Comparison of ENCODE assay signal across 19 mouse cellular contexts in the genomic region with DNA sequence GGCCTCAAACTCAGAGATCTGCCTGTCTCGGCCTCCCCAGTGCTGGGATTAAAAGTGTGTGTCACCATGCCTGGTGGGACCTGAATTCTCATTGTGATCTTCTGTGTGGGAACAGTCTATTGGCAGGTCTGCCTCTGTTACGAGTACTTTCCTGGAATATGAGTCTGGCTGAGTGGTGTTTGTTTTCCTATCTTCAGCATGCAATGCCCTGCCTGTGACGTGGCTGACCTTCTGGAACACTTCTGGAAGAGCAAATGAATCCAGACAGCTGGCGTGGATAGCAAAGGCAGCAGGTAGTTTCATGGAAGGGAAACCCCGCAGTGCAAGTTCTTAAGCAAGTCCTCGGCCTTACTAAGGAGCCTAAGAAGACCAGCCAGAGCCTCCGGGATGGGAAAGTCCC. TPM values are rescaled to one million over a fixed set of nuclear protein-coding genes. Genes with fewer than 3 reads are reported as not detected.
DNase-seq lines count a peak whose midpoint lies in the region; ATAC-seq and TF ChIP-seq lines count a peak whose summit lies in the region.
"Had no signal": no experiment of that assay in that cellular context is flagged by ENCODE, and none has a peak within 500 bp of the region (broad histone marks: within the 10 kb centered on the region; RNA-seq: fewer than 3 reads in every experiment).

No protein-coding gene starts in this region.

- DNase-seq in adrenal gland, adult 2 months, result peak; percentile 40
- DNase-seq in adrenal gland, postnatal 4 days (ENCODE audit: low spot score in 2 of 2), result no peak
- DNase-seq in liver, postnatal 0 days, result peak; percentile 40
- no peak for DNase-seq in liver
- DNase-seq in induced T-regulatory cell, adult 2 months (ENCODE audit: low read depth), result peak; percentile 25
- DNase-seq: heart, adult 11 months had no signal

- TF ChIP-seq CTCF in liver, postnatal 0 days (IDR thresholded peaks at IDR 0.05; ENCODE audit: low read depth), result no peak

- H3K4me3 ChIP-seq in forebrain, embryonic 13.5 days, result no peak overlapping the region
- no peak overlapping the region for H3K4me3 ChIP-seq in forebrain, embryonic 16.5 days (replicated peaks; ENCODE audit: low read length)
- H3K4me3 ChIP-seq in liver, postnatal 0 days (ENCODE audit: low read depth, low read length), result no peak overlapping the region
- H3K4me3 ChIP-seq: embryonic facial prominence, embryonic 13.5 days; erythroblast, embryonic 14.5 days; heart, embryonic 13.5 days; kidney, embryonic 15.5 days; limb, embryonic 12.5 days; midbrain, embryonic 13.5 days; neural tube, embryonic 12.5 days had no signal

- no peak overlapping the region for H3K9ac ChIP-seq in forebrain, embryonic 13.5 days
- no peak overlapping the region for H3K9ac ChIP-seq in forebrain, embryonic 16.5 days (replicated peaks; ENCODE audit: low read depth, low read length)
- no peak overlapping the region for H3K9ac ChIP-seq in liver, postnatal 0 days (replicated peaks)
- H3K9ac ChIP-seq: embryonic facial prominence, embryonic 13.5 days; heart, embryonic 13.5 days; kidney, embryonic 15.5 days; limb, embryonic 12.5 days; liver, embryonic 14.5 days; midbrain, embryonic 13.5 days; neural tube, embryonic 12.5 days had no signal

- H3K4me1 ChIP-seq in forebrain, embryonic 13.5 days, result peaks cover 13% of the 10 kb centered on the region; the same call in 1 of the 2 replicates
- H3K4me1 ChIP-seq in forebrain, embryonic 16.5 days (replicated peaks; ENCODE audit: control insufficient read depth, insufficient read depth, low read length), result 0 out of 2 replicates have a peak, but pooled peaks cover 2% of the 10 kb centered on the region
- no peaks in the 10 kb centered on the region for H3K4me1 ChIP-seq in liver, postnatal 0 days (ENCODE audit: insufficient read depth)
- H3K4me1 ChIP-seq: kidney, embryonic 15.5 days; limb, embryonic 12.5 days; midbrain, embryonic 13.5 days had no signal

- H3K9me3 ChIP-seq in forebrain, embryonic 13.5 days (replicated peaks), result no peaks in the 10 kb centered on the region
- H3K9me3 ChIP-seq in forebrain, embryonic 16.5 days (ENCODE audit: control insufficient read depth, low read length), result no peaks in the 10 kb centered on the region
- H3K9me3 ChIP-seq in liver, postnatal 0 days (ENCODE audit: low read length), result no peaks in the 10 kb centered on the region
- H3K9me3 ChIP-seq: embryonic facial prominence, embryonic 13.5 days; heart, embryonic 13.5 days; kidney, embryonic 15.5 days; limb, embryonic 12.5 days; midbrain, embryonic 13.5 days; neural tube, embryonic 12.5 days had no signal

- no peak for TF ChIP-seq EP300 in liver, postnatal 0 days (IDR thresholded peaks at IDR 0.05; ENCODE audit: low read depth)

- H3K27ac ChIP-seq in forebrain, embryonic 13.5 days, result no peak overlapping the region
- no peak overlapping the region for H3K27ac ChIP-seq in forebrain, embryonic 16.5 days (ENCODE audit: low read length)
- peak overlapping the region; percentile 13 for H3K27ac ChIP-seq in liver, postnatal 0 days (ENCODE audit: low read depth)
- H3K27ac ChIP-seq: embryonic facial prominence, embryonic 13.5 days; heart, embryonic 13.5 days; kidney, embryonic 15.5 days; limb, embryonic 12.5 days; liver, embryonic 14.5 days; midbrain, embryonic 13.5 days; neural tube, embryonic 12.5 days had no signal

- H3K4me2 ChIP-seq in forebrain, embryonic 13.5 days, result no peak overlapping the region
- H3K4me2 ChIP-seq in forebrain, embryonic 16.5 days (ENCODE audit: low read length), result no peak overlapping the region
- H3K4me2 ChIP-seq in liver, postnatal 0 days (ENCODE audit: low read depth, low read length), result no peak overlapping the region
- H3K4me2 ChIP-seq: embryonic facial prominence, embryonic 13.5 days; heart, embryonic 13.5 days; kidney, embryonic 15.5 days; limb, embryonic 12.5 days; midbrain, embryonic 13.5 days; neural tube, embryonic 12.5 days had no signal

- 0 out of 2 replicates have a peak, but pooled peaks have one; percentile 25 for ATAC-seq in forebrain, embryonic 13.5 days
- no peak for ATAC-seq in forebrain, embryonic 16.5 days
- peak; percentile 86 for ATAC-seq in liver, postnatal 0 days
- ATAC-seq in megakaryocyte-erythroid progenitor cell, adult 5-6 weeks (replicated peaks; ENCODE audit: low FRiP score, low TSS enrichment, poor library complexity, severe bottlenecking), result no peak
- ATAC-seq: hindbrain, embryonic 16.5 days; intestine, postnatal 0 days had no signal

- H3K27me3 ChIP-seq in forebrain, embryonic 13.5 days, result no peaks in the 10 kb centered on the region
- no peaks in the 10 kb centered on the region for H3K27me3 ChIP-seq in forebrain, embryonic 16.5 days (replicated peaks; ENCODE audit: control insufficient read depth, insufficient read depth, low read length)
- no peaks in the 10 kb centered on the region for H3K27me3 ChIP-seq in liver, postnatal 0 days (ENCODE audit: insufficient read depth, low read length)
- H3K27me3 ChIP-seq: embryonic facial prominence, embryonic 13.5 days; heart, embryonic 13.5 days; limb, embryonic 12.5 days; midbrain, embryonic 13.5 days had no signal

- 54% methylated on average over 7 of the region's 7 CpGs for WGBS in forebrain, embryonic 13.5 days
- 66% methylated on average over 7 of the region's 7 CpGs for WGBS in forebrain, embryonic 16.5 days
- 48% methylated on average over 7 of the region's 7 CpGs for WGBS in liver, postnatal 0 days (ENCODE audit: insufficient replicate concordance)

- H3K36me3 ChIP-seq in forebrain, embryonic 13.5 days (ENCODE audit: poor library complexity, severe bottlenecking), result no peaks in the 10 kb centered on the region
- H3K36me3 ChIP-seq in forebrain, embryonic 16.5 days (ENCODE audit: control insufficient read depth, insufficient read depth), result no peaks in the 10 kb centered on the region
- H3K36me3 ChIP-seq in liver, postnatal 0 days (replicated peaks; ENCODE audit: insufficient read depth, low read length), result no peaks in the 10 kb centered on the region
- H3K36me3 ChIP-seq: embryonic facial prominence, embryonic 13.5 days; heart, embryonic 13.5 days; kidney, embryonic 15.5 days; limb, embryonic 12.5 days; midbrain, embryonic 13.5 days; neural tube, embryonic 12.5 days had no signal

RNA-seq across cellular contexts. Expression of a gene that starts 9.9 kb away (rescaled TPM):
- 1 to 10 TPM; 2.9 to 8.3 TPM for total RNA-seq in adrenal gland, adult 2 months (2021)
- 0.15 and 0.16 TPM in 2 replicates for polyA plus RNA-seq in adrenal gland, adult 2 months (2012; rRNA removed)
- total RNA-seq in adrenal gland, postnatal 4 days (2021), result 10 to 100 TPM in 1 of 2 experiments, 1 to 10 TPM in 1; 6.3 to 11.6 TPM
- 6.6 and 7.8 TPM in 2 replicates for polyA plus RNA-seq in forebrain, embryonic 13.5 days (2015; fragmentation: Nextera tagmentation; extraction: Ambion mirVana)
- polyA plus RNA-seq in forebrain, embryonic 16.5 days (2015; fragmentation: Nextera tagmentation; extraction: Ambion mirVana), result 6.6 and 8.8 TPM in 2 replicates
- 6.8 TPM in 2 replicates for polyA plus RNA-seq in liver, postnatal 0 days (2015; fragmentation: Nextera tagmentation; extraction: Ambion mirVana)
- total RNA-seq in megakaryocyte-erythroid progenitor cell, adult 5-6 weeks (2014; fragmentation: Nextera tagmentation), result 2.1 and 4.5 TPM in 2 replicates
- total RNA-seq in megakaryocyte-erythroid progenitor cell, adult 5-6 weeks (2017), result 3.4 and 7.2 TPM in 2 replicates

Comparison
In these comparisons a context has a peak if more than half of its experiments do, and no peak if none do; other contexts are left out.
1. DNase-seq: peak in adrenal gland, adult 2 months (single experiment), liver, postnatal 0 days (single experiment) and induced T-regulatory cell, adult 2 months (single experiment); none in adrenal gland, postnatal 4 days (0 of 2) and liver (single experiment).
2. ATAC-seq: peak in forebrain, embryonic 13.5 days (single experiment) and liver, postnatal 0 days (single experiment); none in forebrain, embryonic 16.5 days (single experiment) and megakaryocyte-erythroid progenitor cell, adult 5-6 weeks (single experiment).